Mouse (Mus musculus): ENCODE measurements around the gene Pde4dip. TPM values are rescaled to one million over a fixed set of nuclear protein-coding genes. Genes with fewer than 3 reads are reported as not detected.
A peak's percentile ranks its signal among the peaks of the same experiment; 100 is the strongest.

Gene Pde4dip
- polyA plus RNA-seq, 1 experiment from 2014 or later = 44.7 TPM

DNA sequence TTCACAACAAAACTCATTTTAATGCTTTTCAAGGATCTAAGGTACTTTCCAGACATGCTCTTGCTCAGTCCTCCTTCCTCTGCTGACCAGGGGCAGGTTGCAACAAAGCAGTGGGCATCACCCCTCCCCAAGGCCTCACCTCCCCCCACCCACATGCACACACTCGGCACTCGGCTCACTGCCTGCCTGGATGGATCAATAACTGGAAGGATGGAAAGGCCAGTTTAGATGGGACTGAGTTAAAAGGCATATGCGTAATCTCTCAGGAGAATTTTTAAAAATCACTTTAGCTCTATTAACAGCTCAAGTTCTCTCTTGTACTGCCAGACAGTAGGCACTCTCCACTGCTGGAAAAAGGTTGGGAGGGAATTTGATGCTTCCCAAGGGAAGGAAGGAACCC, 40.9 kb downstream of the Pde4dip start:
- POLR2A ChIA-PET = no interaction called here
- TF ChIP-seq CTCF (IDR thresholded peaks at IDR 0.05) = no peak
- no peaks in the 10 kb centered on the region for H3K27me3 ChIP-seq
- CTCF ChIA-PET = interaction anchor here (0.9 kb wide), 1 partner anchor 20 kb away, joined by 3 read pairs; no protein-coding TSS in a partner anchor
- in situ Hi-C loops (cut with MboI; ENCODE audit: low pct_unique_long_range_greater_than_20kb) = no loop called here
- no peak for DNase-seq (ENCODE audit: low read depth, low spot score)
- ATAC-seq = no peak

DNA sequence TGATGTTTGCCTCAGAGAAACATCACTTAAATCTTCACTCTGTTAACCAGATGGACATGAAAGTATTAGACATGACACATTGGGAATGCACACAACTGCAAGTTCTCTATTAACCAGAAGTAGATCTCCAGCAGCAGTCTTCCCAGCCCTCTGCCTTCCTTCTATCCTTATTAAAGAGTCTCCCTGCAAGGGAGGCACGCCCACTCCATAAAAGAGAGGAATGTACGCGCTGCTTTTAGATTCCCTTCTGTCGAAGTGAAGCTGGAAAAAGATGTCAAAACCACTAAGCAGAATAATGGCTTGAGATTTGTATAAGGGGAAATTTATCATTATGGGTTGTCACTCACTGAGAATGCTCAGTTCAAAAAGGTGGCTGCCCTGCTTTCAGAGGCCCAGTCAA, 42.1 kb downstream of the Pde4dip start:
- CTCF ChIA-PET = interaction anchor here (0.9 kb wide), 1 partner anchor 21 kb away, joined by 3 read pairs; no protein-coding TSS in a partner anchor
- no peak for TF ChIP-seq CTCF (IDR thresholded peaks at IDR 0.05)
- no peaks in the 10 kb centered on the region for H3K27me3 ChIP-seq
- in situ Hi-C loops (cut with MboI; ENCODE audit: low pct_unique_long_range_greater_than_20kb) = no loop called here
- POLR2A ChIA-PET = no interaction called here
- no peak for ATAC-seq
- DNase-seq (ENCODE audit: low read depth, low spot score) = no peak

DNA sequence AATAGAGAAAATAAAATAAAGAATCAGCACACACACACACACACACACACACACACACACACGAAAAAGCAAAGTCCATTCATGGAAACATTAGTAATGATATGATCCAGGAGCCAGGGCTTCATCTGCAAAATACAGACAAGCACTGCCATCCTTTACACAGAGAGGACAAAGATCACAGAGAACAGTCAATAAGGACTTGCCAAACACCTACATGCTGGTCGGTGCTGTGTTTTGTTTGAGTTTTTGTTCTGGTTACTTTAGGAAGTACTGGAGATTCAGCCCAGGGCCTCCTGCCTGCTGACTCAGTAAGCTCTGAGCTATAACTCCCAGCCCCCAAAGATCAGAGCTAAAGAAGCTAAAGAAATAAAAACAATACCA, 43.7 kb downstream of the Pde4dip start:
- no peak for TF ChIP-seq CTCF (IDR thresholded peaks at IDR 0.05)
- ATAC-seq = no peak
- CTCF ChIA-PET = no interaction called here
- no peak for DNase-seq (ENCODE audit: low read depth, low spot score)
- POLR2A ChIA-PET = interaction anchor here (0.6 kb wide), 1 partner anchor 19 kb away, joined by 4 read pairs; no protein-coding TSS in a partner anchor
- H3K27me3 ChIP-seq = no peaks in the 10 kb centered on the region
- in situ Hi-C loops (cut with MboI; ENCODE audit: low pct_unique_long_range_greater_than_20kb) = no loop called here

DNA sequence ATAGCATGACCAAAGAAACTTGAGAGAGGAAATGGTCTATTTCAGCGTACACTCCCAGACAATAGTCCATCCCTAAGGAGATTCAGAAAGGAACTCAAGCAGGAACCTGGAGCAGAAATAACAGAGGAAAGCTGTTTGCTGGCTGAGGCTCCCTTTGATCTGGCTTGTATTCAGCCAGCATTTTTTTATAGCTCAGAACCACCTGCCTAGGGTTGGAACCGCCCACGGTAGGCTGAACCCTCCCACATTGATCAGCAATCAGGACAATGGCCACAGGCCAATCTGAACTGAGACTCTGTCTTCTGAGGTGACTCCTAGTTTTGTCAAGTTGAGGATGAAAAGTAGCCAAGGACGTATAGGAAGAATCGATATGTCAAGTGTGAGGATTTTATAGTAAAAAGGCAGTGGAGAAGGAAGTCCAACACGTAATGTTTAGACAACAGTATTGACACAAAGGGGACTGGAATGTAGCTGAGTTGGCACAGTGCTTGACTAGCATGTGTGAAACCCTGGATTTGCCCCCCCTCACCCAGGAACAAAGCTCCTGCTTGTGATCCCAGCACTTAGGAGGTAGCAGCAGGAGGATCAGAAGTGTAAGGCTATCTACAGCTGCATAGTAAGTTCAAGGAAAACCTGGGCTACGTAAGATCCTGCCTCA, 44.2 kb downstream of the Pde4dip start:
- in situ Hi-C loops (cut with MboI; ENCODE audit: low pct_unique_long_range_greater_than_20kb) = no loop called here
- DNase-seq (ENCODE audit: low read depth, low spot score) (no peak), ATAC-seq (no peak)
- no peak for TF ChIP-seq CTCF (IDR thresholded peaks at IDR 0.05)
- H3K27me3 ChIP-seq = no peaks in the 10 kb centered on the region
- CTCF ChIA-PET = no interaction called here
- POLR2A ChIA-PET = no interaction called here

DNA sequence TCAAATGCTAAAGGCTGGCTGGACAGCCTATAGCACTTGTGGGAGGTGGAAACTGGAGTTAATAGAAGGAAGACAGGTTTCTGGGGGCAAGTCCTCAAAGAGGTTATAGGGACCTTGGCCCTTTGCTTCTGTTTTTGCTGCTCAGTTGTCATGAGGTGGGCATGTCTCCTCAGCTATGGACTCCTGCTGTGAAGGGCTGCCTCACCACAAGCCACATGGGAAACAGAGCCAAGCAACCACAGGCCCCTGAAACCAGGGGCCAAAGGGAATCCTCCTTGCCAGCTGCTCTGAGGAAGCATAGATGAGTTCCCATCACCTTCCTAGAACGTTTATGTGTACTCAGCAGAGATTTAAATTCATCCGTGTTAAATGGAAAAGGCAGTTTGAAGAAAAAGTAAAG, 45.9 kb downstream of the Pde4dip start:
- ATAC-seq (no peak), DNase-seq (ENCODE audit: low read depth, low spot score) (no peak)
- no peak for TF ChIP-seq CTCF (IDR thresholded peaks at IDR 0.05)
- ChIA-PET POLR2A (no interaction called here), CTCF (interaction anchor here (1.4 kb wide), 1 partner anchor 32 kb away, joined by 3 read pairs; no protein-coding TSS in a partner anchor)
- in situ Hi-C loops (cut with MboI; ENCODE audit: low pct_unique_long_range_greater_than_20kb) = no loop called here
- no peaks in the 10 kb centered on the region for H3K27me3 ChIP-seq

DNA sequence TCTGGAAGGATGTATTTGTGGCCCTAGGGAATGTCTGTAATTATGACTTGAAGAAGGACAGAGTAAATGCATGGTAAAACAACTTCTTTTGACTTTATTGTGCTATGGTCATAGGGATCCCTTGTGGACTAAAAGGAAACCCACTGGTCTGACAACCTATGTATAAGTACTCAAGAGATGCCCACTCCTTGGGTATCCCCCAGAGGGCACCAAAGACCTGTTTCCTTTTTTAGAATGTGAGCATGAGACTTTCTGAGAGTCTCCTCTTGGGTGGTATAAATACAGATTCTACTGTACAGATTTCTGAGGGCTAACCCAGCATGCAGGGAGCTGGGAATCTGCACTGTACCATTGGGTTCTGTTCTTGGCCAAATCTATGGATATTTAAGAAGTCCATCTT, 48.1 kb downstream of the Pde4dip start:
- H3K27me3 ChIP-seq = no peaks in the 10 kb centered on the region
- POLR2A ChIA-PET = no interaction called here
- in situ Hi-C loops (cut with MboI; ENCODE audit: low pct_unique_long_range_greater_than_20kb) = no loop called here
- CTCF ChIA-PET = interaction anchor here (0.6 to 1.4 kb wide), 4 partner anchors 10 to 37 kb away, joined by 3 to 4 read pairs (median 3); no protein-coding TSS in a partner anchor
- peak; percentile 57 for TF ChIP-seq CTCF (IDR thresholded peaks at IDR 0.05)
- no peak for DNase-seq (ENCODE audit: low read depth, low spot score)
- ATAC-seq = no peak

DNA sequence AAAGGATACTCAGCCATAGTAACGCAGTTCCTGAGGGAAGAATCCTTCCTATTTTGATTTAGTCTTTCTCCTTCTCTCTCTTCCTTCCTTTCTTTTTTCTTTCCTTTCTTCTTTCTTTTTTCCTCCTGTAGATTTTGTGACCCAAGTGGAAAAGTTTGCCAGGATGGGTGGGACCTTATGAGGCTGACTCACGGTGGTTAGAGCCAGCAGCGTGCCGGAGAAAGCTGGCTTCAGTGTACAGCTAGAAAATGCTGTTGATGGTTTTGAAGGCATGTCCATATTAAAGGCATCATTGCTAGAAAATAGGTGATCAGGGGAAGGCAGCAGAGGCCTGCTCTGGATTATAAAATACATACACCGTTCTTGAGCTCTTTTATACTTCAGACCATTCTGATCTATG, 52.6 kb downstream of the Pde4dip start:
- POLR2A ChIA-PET = no interaction called here
- TF ChIP-seq CTCF (IDR thresholded peaks at IDR 0.05) = no peak
- H3K27me3 ChIP-seq = no peaks in the 10 kb centered on the region
- CTCF ChIA-PET = no interaction called here
- ATAC-seq (no peak), DNase-seq (ENCODE audit: low read depth, low spot score) (no peak)
- in situ Hi-C loops (cut with MboI; ENCODE audit: low pct_unique_long_range_greater_than_20kb) = no loop called here

DNA sequence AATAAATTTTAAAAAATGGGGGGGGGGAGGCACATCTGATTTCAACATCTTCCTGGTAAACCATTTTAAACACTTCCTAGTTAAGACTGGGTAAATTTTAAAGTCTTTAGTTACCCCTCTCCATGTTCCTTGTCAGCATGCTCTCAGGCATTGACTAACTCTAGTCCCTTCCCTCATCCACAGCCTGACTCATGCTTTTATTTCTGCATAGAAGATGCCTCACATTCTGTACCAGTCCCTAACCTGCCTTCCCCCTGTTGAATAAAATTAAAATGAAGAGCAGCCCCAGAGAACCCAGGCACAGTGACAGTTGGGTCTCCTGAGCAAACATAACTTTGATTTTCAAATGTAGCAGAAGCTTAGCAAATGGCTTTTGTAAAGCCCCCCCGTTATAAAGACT, 53.9 kb downstream of the Pde4dip start:
- ChIA-PET POLR2A (no interaction called here), CTCF (interaction anchor here (0.6 kb wide), 1 partner anchor 110 kb away, joined by 3 read pairs; no protein-coding TSS in a partner anchor)
- no peak for DNase-seq (ENCODE audit: low read depth, low spot score)
- no peak for ATAC-seq
- no peak for TF ChIP-seq CTCF (IDR thresholded peaks at IDR 0.05)
- no peaks in the 10 kb centered on the region for H3K27me3 ChIP-seq
- in situ Hi-C loops (cut with MboI; ENCODE audit: low pct_unique_long_range_greater_than_20kb) = no loop called here

DNA sequence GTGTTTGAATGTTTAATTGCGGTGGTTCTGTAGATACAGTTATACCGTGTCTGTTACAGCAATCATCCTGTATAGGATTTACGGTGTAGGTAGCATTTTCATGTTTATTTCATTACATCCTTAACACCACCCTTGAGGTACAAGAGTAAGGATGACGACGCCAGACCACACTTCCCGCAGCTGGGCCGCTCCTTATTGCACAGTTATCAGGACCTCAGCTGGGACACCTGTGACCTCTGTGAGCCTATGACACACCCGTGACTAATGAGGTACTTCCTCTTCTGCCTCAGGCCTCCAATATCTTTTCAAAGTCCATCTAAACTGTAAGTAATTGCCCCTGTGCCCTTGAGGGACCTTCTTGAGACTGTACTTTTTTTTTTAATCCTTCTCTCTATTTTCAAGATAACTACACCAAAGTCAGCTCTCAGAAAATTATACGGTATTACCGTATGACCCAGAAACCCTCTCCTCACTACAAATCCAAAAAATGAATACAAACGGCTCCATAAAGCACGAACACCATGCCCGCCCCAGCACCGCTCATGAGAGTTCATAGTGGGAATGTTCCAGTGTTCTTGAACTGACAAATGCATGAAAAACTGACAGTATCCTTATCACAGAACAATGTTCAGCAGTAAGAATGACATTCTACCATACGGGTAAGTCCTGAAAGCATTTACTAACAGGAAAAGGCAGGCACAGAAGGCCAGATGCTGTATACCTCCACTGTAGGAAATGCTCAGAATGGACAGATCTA, 56.8 kb downstream of the Pde4dip start:
- in situ Hi-C loops (cut with MboI; ENCODE audit: low pct_unique_long_range_greater_than_20kb) = no loop called here
- no peak for TF ChIP-seq CTCF (IDR thresholded peaks at IDR 0.05)
- no peaks in the 10 kb centered on the region for H3K27me3 ChIP-seq
- ChIA-PET POLR2A (no interaction called here), CTCF (interaction anchor here (2.0 kb wide), 2 partner anchors 20 to 32 kb away, joined by 4 read pairs; no protein-coding TSS in a partner anchor)
- ATAC-seq (no peak), DNase-seq (ENCODE audit: low read depth, low spot score) (no peak)

DNA sequence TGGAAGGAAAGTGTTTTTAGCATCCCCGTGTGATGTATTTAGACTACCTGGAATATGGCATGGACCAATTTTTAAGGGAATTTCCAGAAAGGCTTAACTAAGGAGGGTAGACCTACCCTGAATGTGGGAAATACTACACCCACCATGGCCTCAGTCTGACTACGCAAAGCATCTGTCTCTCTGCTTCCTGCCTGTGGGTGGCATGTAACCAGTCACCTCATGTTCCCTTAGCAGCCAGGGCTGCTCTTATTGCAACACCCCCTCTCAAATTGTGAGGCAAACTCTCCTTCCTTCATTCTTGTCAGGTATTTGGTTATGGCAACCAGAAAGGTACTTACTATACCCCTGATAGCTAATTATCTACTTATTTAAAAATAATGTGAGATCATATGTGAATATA, 57.9 kb downstream of the Pde4dip start:
- no peak for TF ChIP-seq CTCF (IDR thresholded peaks at IDR 0.05)
- POLR2A ChIA-PET = no interaction called here
- no peak for ATAC-seq
- no peak for DNase-seq (ENCODE audit: low read depth, low spot score)
- H3K27me3 ChIP-seq = no peaks in the 10 kb centered on the region
- CTCF ChIA-PET = interaction anchor here (0.8 kb wide), 1 partner anchor 10 kb away, joined by 4 read pairs; no protein-coding TSS in a partner anchor
- in situ Hi-C loops (cut with MboI; ENCODE audit: low pct_unique_long_range_greater_than_20kb) = no loop called here

DNA sequence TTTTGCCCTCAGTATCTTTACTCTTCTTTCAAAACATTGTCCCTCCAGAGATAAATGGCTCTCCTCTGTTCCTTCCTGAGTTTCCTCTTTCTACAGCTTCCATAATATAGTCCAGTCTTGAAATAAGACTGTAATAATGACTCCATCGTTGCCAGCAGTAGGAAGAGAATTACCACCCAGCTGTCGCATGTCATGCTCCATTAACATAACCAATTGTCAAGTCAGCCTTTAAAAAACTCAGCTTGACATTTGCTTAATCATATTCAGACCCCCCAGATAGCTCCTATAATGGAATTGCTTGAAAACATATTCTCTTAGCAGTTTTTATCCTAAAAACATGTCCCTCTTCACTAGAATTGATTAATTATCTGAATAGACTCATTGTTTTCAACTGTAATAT, 58.4 kb downstream of the Pde4dip start:
- ATAC-seq (no peak), DNase-seq (ENCODE audit: low read depth, low spot score) (no peak)
- no peak for TF ChIP-seq CTCF (IDR thresholded peaks at IDR 0.05)
- POLR2A ChIA-PET = interaction anchor here (0.6 to 1.4 kb wide), 3 partner anchors 10 to 105 kb away, joined by 3 to 5 read pairs (median 4); no protein-coding TSS in a partner anchor
- in situ Hi-C loops (cut with MboI; ENCODE audit: low pct_unique_long_range_greater_than_20kb) = no loop called here
- no peaks in the 10 kb centered on the region for H3K27me3 ChIP-seq
- CTCF ChIA-PET = interaction anchor here (0.8 to 1.6 kb wide), 2 partner anchors 9 to 11 kb away, joined by 4 to 6 read pairs; no protein-coding TSS in a partner anchor

Data from Patski (cell line).